Mouse (Mus musculus) neural tube, embryonic 14.5 days (tissue): ENCODE measurements at regions not wholly inside any gene's neighbourhood (a gene's known extent, or its start where the extent isn't known, plus 50 kb on each side); places are given as distances from the start of the nearest gene placed in this dataset.

Experiments used
- ATAC-seq: fragments of 200-750 bp; cut with Nextera tagmentation; 2 replicates; pipeline ENCODE4 v1.8.0; 2017; ENCODE audit warnings: low read depth, mild to moderate bottlenecking, moderate TSS enrichment, moderate library complexity
- H3K27ac ChIP-seq: fragments of 300-500 bp; sonication (generic); 2 replicates; pipeline ENCODE4 v1.5.1; 2014; ENCODE audit warnings: low read depth, mild to moderate bottlenecking, control low read depth, low read length, moderate library complexity, mixed read lengths
- H3K27me3 ChIP-seq: fragments of 300-500 bp; sonication (generic); 2 replicates; pipeline ENCODE4 v1.6.1; 2014; ENCODE audit warnings: low read length; ENCODE audit not compliant: control insufficient read depth, insufficient read depth
- H3K36me3 ChIP-seq: fragments of 300-500 bp; sonication (generic); 2 replicates; pipeline ENCODE4 v1.6.1; 2014; ENCODE audit warnings: low read length, mixed read lengths; ENCODE audit not compliant: control insufficient read depth, insufficient read depth
- H3K4me1 ChIP-seq: fragments of 300-500 bp; sonication (generic); 2 replicates; pipeline ENCODE4 v1.6.1; 2014; ENCODE audit warnings: low read length; ENCODE audit not compliant: control insufficient read depth, insufficient read depth
- H3K4me2 ChIP-seq: fragments of 300-500 bp; sonication (generic); 2 replicates; pipeline ENCODE4 v1.6.1; 2014; ENCODE audit warnings: mild to moderate bottlenecking, low read depth, low read length, control low read depth
- H3K4me3 ChIP-seq: fragments of 300-500 bp; sonication (generic); 2 replicates; pipeline ENCODE4 v1.5.1; 2014; ENCODE audit warnings: low read depth, low read length, control low read depth, mixed read lengths
- H3K9ac ChIP-seq: fragments of 300-500 bp; sonication (generic); replicated peaks from 2 replicates; pipeline ENCODE4 v1.6.1; 2014; ENCODE audit warnings: low read depth, mild to moderate bottlenecking, control low read depth, low read length, mixed read lengths
- H3K9me3 ChIP-seq: fragments of 300-500 bp; sonication (generic); 2 replicates; pipeline ENCODE4 v1.6.1; 2016; ENCODE audit warnings: low read length; ENCODE audit not compliant: control insufficient read depth
- WGBS: fragments of 180-500 bp; shearing (Covaris S2); extraction: QIAGEN DNeasy Blood & Tissue Kit; methylation state at CpG from one replicate; pipeline ENCODE4 v1.1.7; 2014; 5-methylcytosine and 5-hydroxymethylcytosine counted together

- Histone ChIP-seq H3K9ac (no peak overlapping the region), H3K4me1 (no peaks in the 10 kb centered on the region), H3K27ac (no peak overlapping the region), H3K27me3 (no peaks in the 10 kb centered on the region), H3K4me2 (no peak overlapping the region), H3K36me3 (no peaks in the 10 kb centered on the region), H3K4me3 (no peak overlapping the region), H3K9me3 (no peaks in the 10 kb centered on the region)
- WGBS = 65% methylated on average over 10 of the region's 10 CpGs
- no peak for ATAC-seq
These were observed 52.4 kb upstream of the Ctbp2 start for GRCm38 (mm10) chr7:133176256-133177178.
